Mouse (Mus musculus) testis, postnatal 14 days (tissue): ENCODE measurements around the gene Anks6.

Experiments used
- DNase-seq: peaks from one replicate; pipeline ENCODE4 v3.0.0; 2021; ENCODE audit warnings: low spot score

Gene Anks6

GRCm38 (mm10) chr4:47046974-47047373 lies 10.3 kb downstream of the Anks6 start:
- no peak for DNase-seq

GRCm38 (mm10) chr4:47043866-47044265 lies 13.4 kb downstream of the Anks6 start:
- no peak for DNase-seq

- DNase-seq, result no peak
Observed at GRCm38 (mm10) chr4:47039586-47039985, 17.6 kb downstream of the Anks6 start.

- peak; percentile 46 for DNase-seq
Observed at GRCm38 (mm10) chr4:47037321-47037657, 19.9 kb downstream of the Anks6 start.

GRCm38 (mm10) chr4:47036486-47037320 lies 20.5 kb downstream of the Anks6 start:
- no peak for DNase-seq

GRCm38 (mm10) chr4:47035536-47035935 lies 21.7 kb downstream of the Anks6 start:
- no peak for DNase-seq

- no peak for DNase-seq
Observed at GRCm38 (mm10) chr4:47032171-47032570, 25.1 kb downstream of the Anks6 start.

GRCm38 (mm10) chr4:47028791-47029190 lies 28.4 kb downstream of the Anks6 start:
- no peak for DNase-seq

- DNase-seq, result no peak
Observed at GRCm38 (mm10) chr4:47023949-47024348, 33.3 kb downstream of the Anks6 start.

GRCm38 (mm10) chr4:47022804-47023603 lies 34.2 kb downstream of the Anks6 start:
- no peak for DNase-seq

GRCm38 (mm10) chr4:47020563-47020962 lies 36.7 kb downstream of the Anks6 start:
- peak; percentile 27 for DNase-seq

- no peak for DNase-seq
Observed at GRCm38 (mm10) chr4:47015156-47015555, 42.1 kb downstream of the Anks6 start.

GRCm38 (mm10) chr4:47012476-47012875 lies 44.8 kb downstream of the Anks6 start:
- DNase-seq, result no peak

- no peak for DNase-seq
Observed at GRCm38 (mm10) chr4:47010400-47011231, 46.6 kb downstream of the Anks6 start.

- DNase-seq, result no peak
Observed at GRCm38 (mm10) chr4:47000626-47001395, 56.4 kb downstream of the Anks6 start.

- no peak for DNase-seq
Observed at GRCm38 (mm10) chr4:46997969-46998368, 59.3 kb downstream of the Anks6 start.

GRCm38 (mm10) chr4:46992827-46993473 lies 64.3 kb downstream of the Anks6 start:
- peak; percentile 38 for DNase-seq

- no peak for DNase-seq
Observed at GRCm38 (mm10) chr4:46991959-46992316, 65.3 kb downstream of the Anks6 start.

- no peak for DNase-seq
Observed at GRCm38 (mm10) chr4:46991016-46991958, 65.9 kb downstream of the Anks6 start, which contains the start of gene Gabbr2. TSS of gene Gabbr2 (minus strand) at chr4:46991873.
